In genomic region chr2:106008415-106008814, GRCm38 (mm10) we compare ENCODE assay signal across 17 mouse cellular contexts. TPM values are rescaled to one million over a fixed set of nuclear protein-coding genes. Genes with fewer than 3 reads are reported as not detected.
DNase-seq lines count a peak whose midpoint lies in the region; TF ChIP-seq lines count a peak whose summit lies in the region.
"Had no signal": no experiment of that assay in that cellular context is flagged by ENCODE, and none has a peak within 500 bp of the region (broad histone marks: within the 10 kb centered on the region; RNA-seq: fewer than 3 reads in every experiment).

No protein-coding gene starts in this region.

- H3K9ac ChIP-seq in MEL (ENCODE audit: control insufficient read depth, low read depth, low read length, poor library complexity, severe bottlenecking), result no peak overlapping the region

- DNase-seq in 416B (ENCODE audit: low read depth) (peak; percentile 8), MEL (ENCODE audit: low read depth, low spot score) (no peak)
- DNase-seq in heart, adult 8-10 months (ENCODE audit: low spot score), result no peak
- no peak for DNase-seq in layer of hippocampus, adult 9-10 months (ENCODE audit: low spot score)
- DNase-seq: adrenal gland, adult 2 months; adrenal gland, adult 8-10 months; adrenal gland, postnatal 10 days; adrenal gland, postnatal 14 days; adrenal gland, postnatal 25 days; adrenal gland, postnatal 36 days; B cell, adult 2 months; cerebellum, adult 11 months; cerebellum, adult 11-12 months; cerebellum, adult 18-20 months; cerebellum, adult 2 months; cerebellum, adult 8-10 months had no signal

- no peak overlapping the region for H3K27ac ChIP-seq in MEL (ENCODE audit: control insufficient read depth, low read depth, low read length)

- TF ChIP-seq POLR2A in MEL (IDR thresholded peaks at IDR 0.05; ENCODE audit: control insufficient read depth in 1 of 2, insufficient read depth in 1 of 2, low read depth in 1 of 2, low read length in 2 of 2, poor library complexity in 1 of 2), result no peak

- TF ChIP-seq EP300 in MEL (IDR thresholded peaks at IDR 0.05; ENCODE audit: low read depth in 1 of 2, low read length in 2 of 2), result no peak

- H3K9me3 ChIP-seq in MEL (replicated peaks; ENCODE audit: insufficient read depth, low read length), result no peaks in the 10 kb centered on the region
- H3K9me3 ChIP-seq: G1E had no signal

- H3K79me2 ChIP-seq in MEL (ENCODE audit: control insufficient read depth, insufficient read depth, low read length, poor library complexity), result no peaks in the 10 kb centered on the region

- no peak for TF ChIP-seq RAD21 in MEL (IDR thresholded peaks at IDR 0.05; ENCODE audit: low read depth, low read length)

- TF ChIP-seq CTCF in MEL (IDR thresholded peaks at IDR 0.05 in 2 of 3, conservative IDR thresholded peaks at IDR 0.05 in 1 of 3; ENCODE audit: control insufficient read depth in 1 of 3, insufficient read depth in 1 of 3, low read depth in 2 of 3, low read length in 3 of 3, poor library complexity in 1 of 3, severe bottlenecking in 1 of 3), result no peak

- H3K4me1 ChIP-seq in MEL (ENCODE audit: control insufficient read depth in 1 of 2, insufficient read depth in 2 of 2, low read length in 2 of 2), result no peaks in the 10 kb centered on the region

- H3K27me3 ChIP-seq in MEL (ENCODE audit: control insufficient read depth in 1 of 2, insufficient read depth in 2 of 2, low read length in 2 of 2), result no peaks in the 10 kb centered on the region; a peak in 2 of 4 replicates

- no peak overlapping the region for H3K4me3 ChIP-seq in MEL (ENCODE audit: control insufficient read depth in 1 of 2, insufficient read depth in 1 of 2, low read depth in 2 of 2, low read length in 2 of 2)

- no peaks in the 10 kb centered on the region for H3K36me3 ChIP-seq in MEL (ENCODE audit: control insufficient read depth in 1 of 2, insufficient read depth in 2 of 2, low read length in 2 of 2)
- H3K36me3 ChIP-seq: G1E had no signal

TF ChIP-seq in MEL, 35 proteins besides CTCF, POLR2A, EP300 and RAD21:
- TF ChIP-seq ZKSCAN1 (IDR thresholded peaks at IDR 0.05; ENCODE audit: low read depth, low read length) (no peak), ZNF384 (IDR thresholded peaks at IDR 0.05; ENCODE audit: low read depth, low read length) (peak; percentile 79), RCOR1 (IDR thresholded peaks at IDR 0.05; ENCODE audit: low read depth, low read length) (peak; percentile 61)

RNA-seq across cellular contexts. Expression of gene Dnajc24, which starts 5.1 kb away (rescaled TPM):
- total RNA-seq in MEL (2012; rRNA removed), result 30.3 and 31.9 TPM in 2 replicates
- 10 to 100 TPM in 1 of 2 experiments, not detected in 1; 28.7 TPM for polyA plus RNA-seq in MEL (2012; ENCODE audit: insufficient read depth in 1 of 2, insufficient read length in 2 of 2, low read depth in 1 of 2, low replicate concordance in 2 of 2, missing spikeins in 1 of 2)
- total RNA-seq in heart, adult 8-10 months (2022), result 10 to 100 TPM; 11.7 to 21.7 (median 15.2) TPM
